Mouse (Mus musculus): Measurements from ENCODE around the gene Tmem167. TPM values are rescaled to one million over a fixed set of nuclear protein-coding genes. Genes with fewer than 3 reads are reported as not detected.

The Tmem167 gene
- total RNA-seq, 2 experiments from 2014 or later, result 20.4 to 27.0 TPM

- no peak for ATAC-seq (replicated peaks; ENCODE audit: poor library complexity, severe bottlenecking)
Observed at GRCm38 (mm10) chr13:90175662-90176061, 86.7 kb downstream of the Tmem167 start.

- ATAC-seq (replicated peaks; ENCODE audit: poor library complexity, severe bottlenecking), result no peak
Observed at GRCm38 (mm10) chr13:90182262-90182661, 93.3 kb downstream of the Tmem167 start.

- ATAC-seq (replicated peaks; ENCODE audit: poor library complexity, severe bottlenecking), result peak; percentile 53; the same call in 1 of the 2 replicates
Observed at GRCm38 (mm10) chr13:90183536-90183935, 94.6 kb downstream of the Tmem167 start.

GRCm38 (mm10) chr13:90186694-90187093 is 97.8 kb downstream of the Tmem167 start:
- ATAC-seq (replicated peaks; ENCODE audit: poor library complexity, severe bottlenecking), result no peak

- no peak for ATAC-seq (replicated peaks; ENCODE audit: poor library complexity, severe bottlenecking)
Observed at GRCm38 (mm10) chr13:90188021-90188420, 99.1 kb downstream of the Tmem167 start.

GRCm38 (mm10) chr13:90191794-90192193 is 102.9 kb downstream of the Tmem167 start:
- ATAC-seq (replicated peaks; ENCODE audit: poor library complexity, severe bottlenecking), result no peak

Other genes starting within 250 kb of the Tmem167 start
- 7.5 and 14.5 TPM in 2 replicates for gene Xrcc4, start 485 bp downstream of the Tmem167 start, total RNA-seq (2014; fragmentation: Nextera tagmentation)
- 20.4 and 25.0 TPM in 2 replicates for gene Xrcc4, start 485 bp downstream of the Tmem167 start, total RNA-seq (2017)